30 mouse cellular contexts compared by ENCODE assay signal in the genomic region with DNA sequence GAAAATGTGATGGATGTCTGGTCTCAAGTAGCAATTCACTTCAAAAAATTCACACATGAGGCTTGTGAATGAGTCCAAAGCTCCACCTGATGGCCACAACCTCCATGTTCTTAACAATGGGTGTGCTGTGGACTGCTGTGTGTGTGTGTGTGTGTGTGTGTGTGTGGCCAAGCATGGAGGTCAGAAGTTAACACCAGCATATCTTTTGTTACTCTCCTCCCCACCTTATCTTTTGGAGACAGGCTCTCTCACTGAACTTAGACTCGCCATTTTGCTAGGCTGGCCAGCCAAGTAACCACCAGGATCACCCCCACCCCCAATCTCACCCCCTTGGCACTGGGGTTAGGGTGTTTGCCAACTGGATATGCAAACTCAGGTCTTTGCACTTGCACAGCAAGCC. TPM values are rescaled to one million over a fixed set of nuclear protein-coding genes. Genes with fewer than 3 reads are reported as not detected.
DNase-seq lines count a peak whose midpoint lies in the region; ATAC-seq and TF ChIP-seq lines count a peak whose summit lies in the region.
"Had no signal": no experiment of that assay in that cellular context is flagged by ENCODE, and none has a peak within 500 bp of the region (broad histone marks: within the 10 kb centered on the region; RNA-seq: fewer than 3 reads in every experiment).

No protein-coding gene starts in this region.

- no peak for ATAC-seq in liver, postnatal 0 days
- ATAC-seq in liver, embryonic 13.5 days (ENCODE audit: low read depth), result peak; percentile 53
- ATAC-seq in liver, embryonic 16.5 days (ENCODE audit: low read depth), result 0 out of 2 replicates have a peak, but pooled peaks have one; percentile 16
- ATAC-seq in megakaryocyte-erythroid progenitor cell, adult 5-6 weeks (replicated peaks; ENCODE audit: low FRiP score, low TSS enrichment, poor library complexity, severe bottlenecking), result peak; percentile 17; the same call in 1 of the 2 replicates
- no peak for ATAC-seq in midbrain, embryonic 16.5 days
- ATAC-seq: activated CD4-positive, CD25-positive, alpha-beta regulatory T cell, adult 4 months; CD4-positive, CD25-positive, alpha-beta regulatory T cell, adult 4 months; forebrain, embryonic 14.5 days; Patski had no signal

- no peaks in the 10 kb centered on the region for H3K36me3 ChIP-seq in liver, postnatal 0 days (replicated peaks; ENCODE audit: insufficient read depth, low read length)
- 0 out of 2 replicates have a peak, but pooled peaks cover 3% of the 10 kb centered on the region for H3K36me3 ChIP-seq in liver, embryonic 13.5 days
- H3K36me3 ChIP-seq in liver, embryonic 16.5 days (ENCODE audit: control insufficient read depth, insufficient read depth), result no peaks in the 10 kb centered on the region
- no peaks in the 10 kb centered on the region for H3K36me3 ChIP-seq in midbrain, embryonic 16.5 days (ENCODE audit: control insufficient read depth, insufficient read depth, low read length)
- H3K36me3 ChIP-seq: embryonic facial prominence, embryonic 13.5 days; embryonic facial prominence, embryonic 15.5 days; forebrain, embryonic 12.5 days; G1E had no signal

- no peaks in the 10 kb centered on the region for H3K27me3 ChIP-seq in liver, postnatal 0 days (ENCODE audit: insufficient read depth, low read length)
- no peaks in the 10 kb centered on the region for H3K27me3 ChIP-seq in liver, embryonic 13.5 days
- no peaks in the 10 kb centered on the region for H3K27me3 ChIP-seq in liver, embryonic 16.5 days (ENCODE audit: control insufficient read depth, insufficient read depth, low read depth, low read length)
- no peaks in the 10 kb centered on the region for H3K27me3 ChIP-seq in midbrain, embryonic 16.5 days (ENCODE audit: control insufficient read depth, insufficient read depth, low read depth, low read length)
- H3K27me3 ChIP-seq: CH12.LX; embryonic facial prominence, embryonic 13.5 days; embryonic facial prominence, embryonic 15.5 days; forebrain, embryonic 12.5 days; Patski had no signal

- no peak for TF ChIP-seq CTCF in liver, postnatal 0 days (IDR thresholded peaks at IDR 0.05; ENCODE audit: low read depth)

- no peak for TF ChIP-seq EP300 in liver, postnatal 0 days (IDR thresholded peaks at IDR 0.05; ENCODE audit: low read depth)

- no peak overlapping the region for H3K4me3 ChIP-seq in liver, postnatal 0 days (ENCODE audit: low read depth, low read length)
- H3K4me3 ChIP-seq in liver, embryonic 13.5 days (replicated peaks), result no peak overlapping the region
- H3K4me3 ChIP-seq in liver, embryonic 16.5 days (ENCODE audit: low read depth, low read length), result no peak overlapping the region
- no peak overlapping the region for H3K4me3 ChIP-seq in midbrain, embryonic 16.5 days (ENCODE audit: low read depth, low read length)
- H3K4me3 ChIP-seq: embryonic facial prominence, embryonic 13.5 days; embryonic facial prominence, embryonic 15.5 days; erythroblast, embryonic 14.5 days; forebrain, embryonic 10.5 days; forebrain, embryonic 12.5 days had no signal

- WGBS in liver, postnatal 0 days (ENCODE audit: insufficient replicate concordance), result 38% methylated on average over 1 of the region's 1 CpGs
- 10% methylated on average over 1 of the region's 1 CpGs for WGBS in liver, embryonic 13.5 days (ENCODE audit: insufficient replicate concordance)
- WGBS in liver, embryonic 16.5 days (ENCODE audit: insufficient replicate concordance), result 22% methylated on average over 1 of the region's 1 CpGs
- 62% methylated on average over 1 of the region's 1 CpGs for WGBS in midbrain, embryonic 16.5 days

- no peak overlapping the region for H3K27ac ChIP-seq in liver, postnatal 0 days (ENCODE audit: low read depth)
- no peak overlapping the region for H3K27ac ChIP-seq in liver, embryonic 13.5 days
- H3K27ac ChIP-seq in liver, embryonic 16.5 days (ENCODE audit: low read length), result no peak overlapping the region
- H3K27ac ChIP-seq in midbrain, embryonic 16.5 days (ENCODE audit: low read length), result no peak overlapping the region
- H3K27ac ChIP-seq: embryonic facial prominence, embryonic 13.5 days; embryonic facial prominence, embryonic 15.5 days; forebrain, embryonic 10.5 days; forebrain, embryonic 12.5 days had no signal

- H3K9me3 ChIP-seq in liver, postnatal 0 days (ENCODE audit: low read length), result no peaks in the 10 kb centered on the region; the same call in 1 of the 2 replicates
- H3K9me3 ChIP-seq in liver, embryonic 13.5 days (replicated peaks), result peaks cover 9% of the 10 kb centered on the region
- peaks cover 4% of the 10 kb centered on the region for H3K9me3 ChIP-seq in liver, embryonic 16.5 days (replicated peaks; ENCODE audit: control insufficient read depth, low read length)
- H3K9me3 ChIP-seq in midbrain, embryonic 16.5 days (replicated peaks; ENCODE audit: control insufficient read depth, low read length, poor library complexity, severe bottlenecking), result no peaks in the 10 kb centered on the region; the same call in 1 of the 2 replicates
- H3K9me3 ChIP-seq: embryonic facial prominence, embryonic 13.5 days; embryonic facial prominence, embryonic 15.5 days; forebrain, embryonic 10.5 days; forebrain, embryonic 12.5 days had no signal

- no peak overlapping the region for H3K9ac ChIP-seq in liver, postnatal 0 days (replicated peaks)
- no peak overlapping the region for H3K9ac ChIP-seq in liver, embryonic 13.5 days
- H3K9ac ChIP-seq in liver, embryonic 16.5 days (ENCODE audit: low read depth, low read length), result no peak overlapping the region
- H3K9ac ChIP-seq in midbrain, embryonic 16.5 days (ENCODE audit: low read depth, low read length), result no peak overlapping the region
- H3K9ac ChIP-seq: embryonic facial prominence, embryonic 13.5 days; embryonic facial prominence, embryonic 15.5 days; forebrain, embryonic 12.5 days had no signal

- peak; percentile 8 for DNase-seq in liver
- no peak for DNase-seq in liver, postnatal 0 days
- no peak for DNase-seq in liver, embryonic 13.5 days
- no peak for DNase-seq in adrenal gland, adult 2 months
- DNase-seq in lung, postnatal 4 days, result no peak
- DNase-seq: adrenal gland, postnatal 10 days; adrenal gland, postnatal 25 days; B cell, adult 2 months; cerebellum, adult 11 months; cerebellum, adult 18-20 months; cerebellum, adult 8-10 months; cerebellum, adult 9-11 months; cerebellum, postnatal 14 days; cerebellum, postnatal 36 days; embryo, embryonic 11 days had no signal

- H3K4me2 ChIP-seq in liver, postnatal 0 days (ENCODE audit: low read depth, low read length), result no peak overlapping the region
- no peak overlapping the region for H3K4me2 ChIP-seq in liver, embryonic 13.5 days
- H3K4me2 ChIP-seq in liver, embryonic 16.5 days (ENCODE audit: low read depth, low read length), result no peak overlapping the region
- no peak overlapping the region for H3K4me2 ChIP-seq in midbrain, embryonic 16.5 days (ENCODE audit: low read length)
- H3K4me2 ChIP-seq: embryonic facial prominence, embryonic 13.5 days; embryonic facial prominence, embryonic 15.5 days; forebrain, embryonic 12.5 days had no signal

- H3K4me1 ChIP-seq in liver, postnatal 0 days (ENCODE audit: insufficient read depth), result no peaks in the 10 kb centered on the region
- H3K4me1 ChIP-seq in liver, embryonic 13.5 days (replicated peaks), result peaks cover 14% of the 10 kb centered on the region
- H3K4me1 ChIP-seq in liver, embryonic 16.5 days (ENCODE audit: control insufficient read depth, low read depth, low read length), result no peaks in the 10 kb centered on the region
- no peaks in the 10 kb centered on the region for H3K4me1 ChIP-seq in midbrain, embryonic 16.5 days (ENCODE audit: control insufficient read depth, insufficient read depth, low read length)
- H3K4me1 ChIP-seq: embryonic facial prominence, embryonic 13.5 days; embryonic facial prominence, embryonic 15.5 days; forebrain, embryonic 12.5 days had no signal

RNA-seq across cellular contexts. Expression of a gene that starts 32.0 kb away (rescaled TPM):
- 0.25 and 0.32 TPM in 2 replicates for polyA plus RNA-seq in liver, postnatal 0 days (2015; fragmentation: Nextera tagmentation; extraction: Ambion mirVana)
- 0.80 TPM in 2 replicates for polyA plus RNA-seq in liver, embryonic 13.5 days (2015; fragmentation: Nextera tagmentation; extraction: Ambion mirVana)
- 0.41 and 0.61 TPM in 2 replicates for polyA plus RNA-seq in liver, embryonic 16.5 days (2015; fragmentation: Nextera tagmentation; extraction: Ambion mirVana)
- 2.6 and 4.0 TPM in 2 replicates for total RNA-seq in megakaryocyte-erythroid progenitor cell, adult 5-6 weeks (2014; fragmentation: Nextera tagmentation)
- 1.3 and 1.8 TPM in 2 replicates for total RNA-seq in megakaryocyte-erythroid progenitor cell, adult 5-6 weeks (2017)
- polyA plus RNA-seq in midbrain, embryonic 16.5 days (2015; fragmentation: Nextera tagmentation; extraction: Ambion mirVana), result 34.1 and 35.3 TPM in 2 replicates
- total RNA-seq in adrenal gland, adult 2 months (2021), result 1 to 10 TPM; 1.9 to 2.1 TPM
- polyA plus RNA-seq in adrenal gland, adult 2 months (2012; rRNA removed), result 4.3 TPM in 2 replicates
- polyA plus RNA-seq: erythroblast, embryonic 14.5 days had no signal

RNA-seq across cellular contexts. Expression of a gene that starts 42.9 kb away (rescaled TPM):
- not detected in 2 replicates for polyA plus RNA-seq in liver, postnatal 0 days (2015; fragmentation: Nextera tagmentation; extraction: Ambion mirVana)
- polyA plus RNA-seq in liver, embryonic 13.5 days (2015; fragmentation: Nextera tagmentation; extraction: Ambion mirVana), result 0.02 TPM in 1 of 2 replicates, not detected in the other
- polyA plus RNA-seq in liver, embryonic 16.5 days (2015; fragmentation: Nextera tagmentation; extraction: Ambion mirVana), result 0.04 TPM in 1 of 2 replicates, not detected in the other
- total RNA-seq in megakaryocyte-erythroid progenitor cell, adult 5-6 weeks (2014; fragmentation: Nextera tagmentation), result not detected in 2 replicates
- total RNA-seq in megakaryocyte-erythroid progenitor cell, adult 5-6 weeks (2017), result not detected in 2 replicates
- 0.55 and 0.72 TPM in 2 replicates for polyA plus RNA-seq in midbrain, embryonic 16.5 days (2015; fragmentation: Nextera tagmentation; extraction: Ambion mirVana)
- under 1 TPM in 1 of 2 experiments, not detected in 1; 0.31 TPM for total RNA-seq in adrenal gland, adult 2 months (2021)
- 0.29 TPM in 2 replicates for polyA plus RNA-seq in adrenal gland, adult 2 months (2012; rRNA removed)
- total RNA-seq: CH12.LX; common myeloid progenitor, adult 5-6 weeks had no signal
- polyA plus RNA-seq: activated CD4-positive, CD25-positive, alpha-beta regulatory T cell, adult 4 months; CD4-positive, CD25-positive, alpha-beta regulatory T cell, adult 4 months; erythroblast, embryonic 14.5 days; G1E; Patski had no signal

Comparison
In these comparisons a context has a peak if more than half of its experiments do, and no peak if none do; other contexts are left out.
1. ATAC-seq: peak in liver, embryonic 13.5 days (single experiment), liver, embryonic 16.5 days (single experiment) and megakaryocyte-erythroid progenitor cell, adult 5-6 weeks (single experiment); none in liver, postnatal 0 days (single experiment) and midbrain, embryonic 16.5 days (single experiment).